Mouse (Mus musculus) NIH3T3 (cell line): ENCODE data around the gene Nfu1.
A peak's percentile ranks its signal among the peaks of the same experiment; 100 is the strongest.

Experiments
- DNase-seq: peaks from one replicate; pipeline ENCODE4 v3.0.0-alpha.2; 2012; ENCODE audit warnings: low read depth

Gene Nfu1

GRCm38 (mm10) chr6:87008887-87009286 lies at the start of gene Nfu1:
Gene Nfu1 (plus strand): TSS chr6:87009236.
- DNase-seq = no peak

GRCm38 (mm10) chr6:86963987-86964685 lies 44.9 kb upstream of the Nfu1 start:
- peak; percentile 22 for DNase-seq

- no peak for DNase-seq
Observed at GRCm38 (mm10) chr6:86967166-86967565, 41.9 kb upstream of the Nfu1 start.

- peak; percentile 81 for DNase-seq
Observed at GRCm38 (mm10) chr6:86973956-86974355, 35.1 kb upstream of the Nfu1 start.

GRCm38 (mm10) chr6:86978156-86978908 lies 30.7 kb upstream of the Nfu1 start:
- no peak for DNase-seq

GRCm38 (mm10) chr6:86978909-86979265 lies 30.1 kb upstream of the Nfu1 start:
- no peak for DNase-seq

GRCm38 (mm10) chr6:86981206-86981605 lies 27.8 kb upstream of the Nfu1 start:
- DNase-seq = peak; percentile 55

- no peak for DNase-seq
Observed at GRCm38 (mm10) chr6:86985314-86986106, 23.5 kb upstream of the Nfu1 start.

GRCm38 (mm10) chr6:86989576-86989975 lies 19.5 kb upstream of the Nfu1 start:
- no peak for DNase-seq

GRCm38 (mm10) chr6:86991041-86991440 lies 18.0 kb upstream of the Nfu1 start:
- peak; percentile 17 for DNase-seq

- DNase-seq = no peak
Observed at GRCm38 (mm10) chr6:86992349-86992748, 16.7 kb upstream of the Nfu1 start.

- no peak for DNase-seq
Observed at GRCm38 (mm10) chr6:86994254-86994653, 14.8 kb upstream of the Nfu1 start.

GRCm38 (mm10) chr6:86996629-86997307 lies 12.3 kb upstream of the Nfu1 start:
- peak; percentile 47 for DNase-seq

GRCm38 (mm10) chr6:86997360-86997759 lies 11.7 kb upstream of the Nfu1 start:
- no peak for DNase-seq

GRCm38 (mm10) chr6:87001995-87002394 lies 7.0 kb upstream of the Nfu1 start:
- DNase-seq = no peak

GRCm38 (mm10) chr6:87002521-87003055 lies 6.4 kb upstream of the Nfu1 start:
- peak; percentile 96 for DNase-seq

- no peak for DNase-seq
Observed at GRCm38 (mm10) chr6:87004099-87004498, 4.9 kb upstream of the Nfu1 start.

- peak; percentile 75 for DNase-seq
Observed at GRCm38 (mm10) chr6:87005577-87005976, 3.5 kb upstream of the Nfu1 start.

- peak; percentile 98 for DNase-seq
Observed at GRCm38 (mm10) chr6:87009692-87010328, 774 bp downstream of the Nfu1 start.

- DNase-seq = peak; percentile 90
Observed at GRCm38 (mm10) chr6:87016916-87017315, 7.9 kb downstream of the Nfu1 start.

GRCm38 (mm10) chr6:87018874-87019273 lies 9.8 kb downstream of the Nfu1 start:
- DNase-seq = no peak
